Mouse (Mus musculus) E14TG2a.4 (cell line): ENCODE measurements at regions not wholly inside any gene's neighbourhood (a gene's known extent, or its start where the extent isn't known, plus 50 kb on each side); places are given as distances from the start of the nearest gene placed in this dataset.

Experiments
- CTCF ChIP-seq: conservative IDR thresholded peaks from 2 replicates; pipeline ENCODE4 v1.5.1; 2014; ENCODE audit warnings: low read length
- NANOG ChIP-seq: IDR thresholded peaks from 2 replicates; pipeline ENCODE4 v1.6.1; 2014; ENCODE audit warnings: borderline replicate concordance, low read length, mixed read lengths

DNA sequence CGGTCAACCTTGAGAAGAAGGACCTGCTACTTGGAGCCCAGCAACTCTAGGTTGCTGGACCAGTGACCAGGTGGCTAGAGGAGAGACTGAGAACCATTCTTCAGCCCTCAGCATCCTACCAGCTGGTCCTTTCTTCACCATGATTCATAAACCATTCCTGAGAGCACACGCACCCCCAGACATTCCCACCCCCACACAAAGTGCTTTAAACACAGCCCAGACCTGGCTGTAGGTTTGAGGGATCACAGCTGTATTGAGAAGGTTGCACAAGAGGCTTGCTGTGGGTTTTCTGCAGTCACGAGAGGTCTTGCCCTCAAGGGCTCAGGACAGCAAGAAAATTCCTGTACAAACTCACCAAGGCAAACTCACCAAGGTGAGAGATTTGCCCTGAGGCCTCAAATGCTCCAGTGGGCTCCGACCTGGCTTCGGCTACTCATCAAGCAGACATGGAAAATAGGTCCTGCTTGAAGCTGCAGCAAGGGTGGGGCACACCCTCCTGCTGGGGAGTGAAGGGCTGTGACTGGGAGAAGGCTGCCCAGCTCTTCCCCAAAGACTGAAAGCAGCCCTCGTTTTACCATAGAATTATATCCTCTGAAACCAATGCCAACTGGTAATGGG is 161.9 kb upstream of the Lnx1 start:
- TF ChIP-seq CTCF (no peak), NANOG (no peak)
